Mouse (Mus musculus): Measurements from ENCODE around the gene Bcl6b. TPM values are rescaled to one million over a fixed set of nuclear protein-coding genes. Genes with fewer than 3 reads are reported as not detected.

Gene Bcl6b
- total and polyA plus RNA-seq, 2 experiments from 2014 or later = 4.2 to 5.3 TPM

GRCm38 (mm10) chr11:70238591-70239440 is 9.2 kb upstream of the Bcl6b start:
- H3K9ac ChIP-seq = peak overlapping the region; percentile 92
- H3K4me2 ChIP-seq (ENCODE audit: low read depth) = peak overlapping the region; percentile 97
- no peak for TF ChIP-seq CTCF (IDR thresholded peaks at IDR 0.05; ENCODE audit: low read depth)
- H3K4me1 ChIP-seq (ENCODE audit: insufficient read depth) = peaks cover 22% of the 10 kb centered on the region; the same call in 1 of the 2 replicates
- peak overlapping the region; percentile 96 for H3K27ac ChIP-seq (ENCODE audit: low read depth, low read length)
- H3K9me3 ChIP-seq (ENCODE audit: low read length) = no peaks in the 10 kb centered on the region
- H3K4me3 ChIP-seq (ENCODE audit: low read depth, low read length) = peak overlapping the region; percentile 98
- DNase-seq = no peak
- WGBS = 11% methylated on average over 23 of the region's 23 CpGs
- H3K36me3 ChIP-seq (ENCODE audit: insufficient read depth) = peaks cover 18% of the 10 kb centered on the region
- no peaks in the 10 kb centered on the region for H3K27me3 ChIP-seq (ENCODE audit: insufficient read depth, low read length)
- ATAC-seq = peak; percentile 5; the same call in 1 of the 2 replicates

GRCm38 (mm10) chr11:70237457-70238167 is 8.0 kb upstream of the Bcl6b start, which contains the start of gene 0610010K14Rik:
TSS of gene 0610010K14Rik (minus strand) at chr11:70237914.
- Histone ChIP-seq H3K4me2 (ENCODE audit: low read depth) (peak within 1 kb of the TSS; percentile 97), H3K4me1 (ENCODE audit: insufficient read depth) (peaks cover 22% of the 10 kb centered on the region; the same call in 1 of the 2 replicates), H3K36me3 (ENCODE audit: insufficient read depth) (peaks cover 18% of the 10 kb centered on the region), H3K27me3 (ENCODE audit: insufficient read depth, low read length) (no peaks in the 10 kb centered on the region), H3K9me3 (ENCODE audit: low read length) (no peaks in the 10 kb centered on the region), H3K4me3 (ENCODE audit: low read depth, low read length) (peak within 1 kb of the TSS; percentile 98), H3K9ac (peak within 1 kb of the TSS; percentile 92), H3K27ac (ENCODE audit: low read depth, low read length) (peak within 1 kb of the TSS; percentile 96)
- under 1% methylated on average over 64 of the region's 70 CpGs for WGBS
- DNase-seq = peak; percentile 97
- peak; percentile 67 for TF ChIP-seq CTCF (IDR thresholded peaks at IDR 0.05; ENCODE audit: low read depth)
- peak; percentile 95 for ATAC-seq

DNA sequence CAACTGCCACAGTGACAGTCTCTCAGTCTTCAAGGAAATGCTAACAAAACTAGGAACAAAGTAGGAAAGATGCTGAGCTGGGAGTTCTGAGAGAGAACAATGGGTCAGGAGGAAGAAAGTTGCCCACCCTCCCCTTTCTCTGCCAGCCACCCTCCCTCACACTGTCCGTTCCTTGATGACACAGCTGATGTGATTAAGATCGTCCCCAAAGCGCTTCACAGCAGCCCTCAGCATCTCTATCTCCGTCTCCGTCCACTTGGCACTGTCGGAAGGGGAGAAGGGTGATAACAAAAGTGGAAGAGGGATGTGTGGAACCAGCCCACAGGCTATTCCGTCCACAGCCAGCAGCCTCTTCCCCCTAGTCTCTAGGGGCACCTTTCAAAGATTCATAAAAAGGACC is 7.1 kb upstream of the Bcl6b start:
- Histone ChIP-seq H3K9me3 (ENCODE audit: low read length) (no peaks in the 10 kb centered on the region), H3K9ac (peak overlapping the region; percentile 92; the same call in 1 of the 2 replicates), H3K27me3 (ENCODE audit: insufficient read depth, low read length) (no peaks in the 10 kb centered on the region), H3K4me2 (ENCODE audit: low read depth) (peak overlapping the region; percentile 97), H3K36me3 (ENCODE audit: insufficient read depth) (peaks cover 18% of the 10 kb centered on the region), H3K4me3 (ENCODE audit: low read depth, low read length) (peak overlapping the region; percentile 98), H3K27ac (ENCODE audit: low read depth, low read length) (peak overlapping the region; percentile 96), H3K4me1 (ENCODE audit: insufficient read depth) (peaks cover 22% of the 10 kb centered on the region; the same call in 1 of the 2 replicates)
- WGBS = 22% methylated on average over 7 of the region's 7 CpGs
- ATAC-seq = no peak
- no peak for TF ChIP-seq CTCF (IDR thresholded peaks at IDR 0.05; ENCODE audit: low read depth)
- DNase-seq = no peak

DNA sequence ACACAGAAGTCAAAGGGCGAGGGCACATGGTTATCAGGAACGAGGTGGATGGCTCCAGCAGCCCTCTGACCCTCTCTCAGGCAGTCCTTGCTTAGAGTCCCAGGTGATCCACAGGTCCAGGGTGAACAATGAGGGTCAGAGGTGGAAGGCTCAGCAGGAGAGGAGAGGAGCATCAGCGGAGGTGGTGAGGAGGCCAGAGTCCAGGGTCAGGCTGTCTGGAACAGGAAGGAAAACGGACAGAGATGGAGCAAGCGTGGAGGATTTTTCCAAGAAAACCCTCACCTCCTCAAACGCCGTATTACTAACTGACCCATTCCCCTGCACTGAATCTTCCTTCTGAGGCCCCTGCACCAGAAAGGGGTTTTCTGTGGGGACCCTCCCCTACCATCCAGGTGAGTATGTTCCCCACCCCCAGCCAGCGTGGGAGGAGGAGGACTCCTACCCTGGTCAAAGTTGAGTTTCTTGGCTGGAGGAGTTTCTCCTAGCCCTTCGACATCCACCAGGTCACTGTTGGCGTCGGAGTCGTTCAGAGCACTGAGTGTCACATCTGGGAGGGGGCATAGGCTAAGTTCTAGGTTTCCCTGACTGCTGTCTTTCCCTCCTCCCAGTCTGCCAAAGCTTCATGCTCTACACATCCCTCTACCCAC is 5.8 kb upstream of the Bcl6b start:
- no peak overlapping the region for H3K27ac ChIP-seq (ENCODE audit: low read depth, low read length)

GRCm38 (mm10) chr11:70234497-70234896 is 4.9 kb upstream of the Bcl6b start:
- Histone ChIP-seq H3K9ac (no peak overlapping the region), H3K4me3 (ENCODE audit: low read depth, low read length) (no peak overlapping the region), H3K27ac (ENCODE audit: low read depth, low read length) (no peak overlapping the region), H3K27me3 (ENCODE audit: insufficient read depth, low read length) (peaks cover 15% of the 10 kb centered on the region), H3K9me3 (ENCODE audit: low read length) (no peaks in the 10 kb centered on the region), H3K4me2 (ENCODE audit: low read depth) (no peak overlapping the region), H3K36me3 (ENCODE audit: insufficient read depth) (peaks cover 18% of the 10 kb centered on the region), H3K4me1 (ENCODE audit: insufficient read depth) (peaks cover 18% of the 10 kb centered on the region; the same call in 1 of the 2 replicates)
- 88% methylated on average over 8 of the region's 8 CpGs for WGBS
- DNase-seq = no peak
- no peak for TF ChIP-seq CTCF (IDR thresholded peaks at IDR 0.05; ENCODE audit: low read depth)
- ATAC-seq = no peak

More for the DNA sequence above, 5.8 kb upstream of the Bcl6b start:
- Histone ChIP-seq H3K4me3 (ENCODE audit: low read depth, low read length) (no peak overlapping the region), H3K4me2 (ENCODE audit: low read depth) (no peak overlapping the region; the same call in 1 of the 2 replicates), H3K27me3 (ENCODE audit: insufficient read depth, low read length) (peaks cover 6% of the 10 kb centered on the region; the same call in 1 of the 2 replicates), H3K4me1 (ENCODE audit: insufficient read depth) (peaks cover 20% of the 10 kb centered on the region; the same call in 1 of the 2 replicates), H3K9me3 (ENCODE audit: low read length) (no peaks in the 10 kb centered on the region), H3K9ac (no peak overlapping the region), H3K36me3 (ENCODE audit: insufficient read depth) (peaks cover 18% of the 10 kb centered on the region)
- DNase-seq (no peak), ATAC-seq (no peak)
- WGBS = 90% methylated on average over 12 of the region's 12 CpGs
- no peak for TF ChIP-seq CTCF (IDR thresholded peaks at IDR 0.05; ENCODE audit: low read depth)

DNA sequence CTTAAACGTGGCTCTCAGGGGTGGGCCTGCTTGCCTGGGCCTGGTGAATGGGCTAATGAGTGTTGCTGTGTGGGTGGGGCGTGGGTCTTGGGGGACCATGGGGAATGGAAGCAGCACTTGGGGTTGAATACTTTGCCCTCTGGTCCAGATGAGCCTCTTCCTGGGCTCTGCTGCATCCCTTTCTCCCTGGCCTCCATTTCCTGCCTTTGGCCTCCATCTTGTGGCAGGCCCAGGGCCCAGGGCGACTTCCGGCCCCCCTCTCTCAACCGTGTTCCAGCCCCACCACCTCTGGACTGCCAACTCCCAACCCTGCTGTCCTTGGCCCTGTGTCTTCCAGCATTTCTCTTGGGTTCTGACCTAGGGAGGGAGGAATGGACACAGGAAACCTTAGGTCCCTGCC is 4.4 kb upstream of the Bcl6b start:
- Histone ChIP-seq H3K9me3 (ENCODE audit: low read length) (no peaks in the 10 kb centered on the region), H3K27ac (ENCODE audit: low read depth, low read length) (no peak overlapping the region), H3K9ac (no peak overlapping the region), H3K4me3 (ENCODE audit: low read depth, low read length) (no peak overlapping the region), H3K4me1 (ENCODE audit: insufficient read depth) (peaks cover 18% of the 10 kb centered on the region; the same call in 1 of the 2 replicates), H3K36me3 (ENCODE audit: insufficient read depth) (peaks cover 18% of the 10 kb centered on the region), H3K27me3 (ENCODE audit: insufficient read depth, low read length) (peaks cover 19% of the 10 kb centered on the region), H3K4me2 (ENCODE audit: low read depth) (no peak overlapping the region)
- DNase-seq (no peak), ATAC-seq (no peak)
- no peak for TF ChIP-seq CTCF (IDR thresholded peaks at IDR 0.05; ENCODE audit: low read depth)
- 58% methylated on average over 5 of the region's 5 CpGs for WGBS

All from forebrain, postnatal 0 days (tissue).